Mouse (Mus musculus): ENCODE measurements around the gene Shank2. TPM values are rescaled to one million over a fixed set of nuclear protein-coding genes. Genes with fewer than 3 reads are reported as not detected.

Shank2 gene
- total RNA-seq, 2 experiments from 2014 or later = 0.52 to 0.68 TPM

- no peak for DNase-seq
Measured at GRCm38 (mm10) chr7:144106352-144107011, 104.8 kb downstream of the Shank2 start.

- DNase-seq = no peak
Measured at GRCm38 (mm10) chr7:144108141-144108540, 106.4 kb downstream of the Shank2 start.

- DNase-seq = no peak
Measured at GRCm38 (mm10) chr7:144111026-144111604, 109.4 kb downstream of the Shank2 start.

GRCm38 (mm10) chr7:144111981-144112380 lies 110.3 kb downstream of the Shank2 start:
- no peak for DNase-seq

- DNase-seq = no peak
Measured at GRCm38 (mm10) chr7:144114230-144114629, 112.5 kb downstream of the Shank2 start.

- no peak for DNase-seq
Measured at GRCm38 (mm10) chr7:144119562-144119961, 117.8 kb downstream of the Shank2 start.

- no peak for DNase-seq
Measured at GRCm38 (mm10) chr7:144132699-144133387, 131.1 kb downstream of the Shank2 start.

- DNase-seq = no peak
Measured at GRCm38 (mm10) chr7:144133388-144133998, 131.8 kb downstream of the Shank2 start.

- no peak for DNase-seq
Measured at GRCm38 (mm10) chr7:144134699-144135098, 133.0 kb downstream of the Shank2 start.

GRCm38 (mm10) chr7:144137827-144138226 lies 136.1 kb downstream of the Shank2 start:
- DNase-seq = no peak

- DNase-seq = no peak
Measured at GRCm38 (mm10) chr7:144138476-144138875, 136.7 kb downstream of the Shank2 start.

GRCm38 (mm10) chr7:144139691-144140090 lies 138.0 kb downstream of the Shank2 start:
- DNase-seq = no peak

GRCm38 (mm10) chr7:144140470-144140869 lies 138.7 kb downstream of the Shank2 start:
- no peak for DNase-seq

GRCm38 (mm10) chr7:144142036-144142435 lies 140.3 kb downstream of the Shank2 start:
- DNase-seq = no peak

GRCm38 (mm10) chr7:144143941-144144340 lies 142.2 kb downstream of the Shank2 start:
- DNase-seq = no peak

- DNase-seq = no peak
Measured at GRCm38 (mm10) chr7:144148111-144148510, 146.4 kb downstream of the Shank2 start.

- no peak for DNase-seq
Measured at GRCm38 (mm10) chr7:144153124-144153523, 151.4 kb downstream of the Shank2 start.

GRCm38 (mm10) chr7:144153682-144154081 lies 152.0 kb downstream of the Shank2 start:
- no peak for DNase-seq

- no peak for DNase-seq
Measured at GRCm38 (mm10) chr7:144157936-144158335, 156.2 kb downstream of the Shank2 start.

GRCm38 (mm10) chr7:144159556-144159955 lies 157.8 kb downstream of the Shank2 start:
- no peak for DNase-seq

GRCm38 (mm10) chr7:144160066-144160465 lies 158.3 kb downstream of the Shank2 start:
- no peak for DNase-seq

- DNase-seq = no peak
Measured at GRCm38 (mm10) chr7:144160646-144161249, 159.0 kb downstream of the Shank2 start.

- DNase-seq = no peak
Measured at GRCm38 (mm10) chr7:144170272-144170671, 168.5 kb downstream of the Shank2 start.

Measured in gastrocnemius, postnatal 10 days (tissue).